Mouse (Mus musculus) megakaryocyte, embryonic 14.5 days (primary cell): ENCODE measurements around the gene Orai1. TPM values are rescaled to one million over a fixed set of nuclear protein-coding genes. Genes with fewer than 3 reads are reported as not detected.

ENCODE experiments used
- H3K27me3 ChIP-seq: replicated peaks from 2 replicates; pipeline ENCODE3; 2012; ENCODE audit warnings: inconsistent platforms
- H3K36me3 ChIP-seq: replicated peaks from 2 replicates; pipeline ENCODE3; 2012; ENCODE audit warnings: low read length, inconsistent platforms, mixed read lengths
- H3K4me1 ChIP-seq: 2 replicates; pipeline ENCODE4 v1.6.1; 2012; ENCODE audit warnings: inconsistent platforms
- H3K4me3 ChIP-seq: replicated peaks from 2 replicates; pipeline ENCODE3; 2012; ENCODE audit warnings: moderate library complexity, mild to moderate bottlenecking, inconsistent platforms
- H3K9me3 ChIP-seq: 2 replicates; pipeline ENCODE4 v1.6.1; 2012; ENCODE audit warnings: inconsistent platforms
- FLI1 ChIP-seq: IDR thresholded peaks from 2 replicates; pipeline ENCODE4 v1.6.1; 2012; ENCODE audit warnings: low read length, inconsistent platforms, mixed read lengths
- GATA1 ChIP-seq: IDR thresholded peaks from 3 replicates; pipeline ENCODE4 v1.6.1; 2012; ENCODE audit warnings: mixed read lengths, low read length, inconsistent platforms, borderline replicate concordance
- polyA plus RNA-seq: library from polyadenylated mRNA; stranded (reverse); fragments of >175 nt; gene quantifications from 2 replicates; pipeline ENCODE4 v1.2.3, GENCODE M21; 2012; ENCODE audit warnings: low replicate concordance; ENCODE audit not compliant: insufficient read depth

Gene Orai1
- polyA plus RNA-seq, 1 experiment = 111 TPM

DNA sequence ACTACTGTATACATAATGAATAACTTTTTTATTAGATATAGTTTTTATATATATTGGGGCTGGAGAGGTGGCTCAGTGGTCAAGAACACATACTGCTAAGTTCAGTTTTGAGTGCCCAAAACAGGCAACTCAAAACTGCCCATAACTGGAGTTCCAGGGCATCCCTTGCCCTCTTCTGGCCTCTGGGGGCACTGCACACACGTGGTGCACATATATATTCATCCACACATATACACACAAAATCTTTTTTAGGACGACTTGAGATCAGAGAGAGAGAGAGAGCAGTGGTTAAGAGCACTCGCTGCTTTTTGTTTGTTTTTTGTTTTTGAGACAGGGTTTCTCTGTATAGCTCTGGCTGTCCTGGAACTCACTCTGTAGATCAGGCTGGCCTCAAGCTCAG is 16.4 kb downstream of the Orai1 start:
- no peaks in the 10 kb centered on the region for H3K27me3 ChIP-seq
- H3K4me3 ChIP-seq = no peak overlapping the region
- no peak for TF ChIP-seq GATA1
- TF ChIP-seq FLI1 = no peak
- H3K36me3 ChIP-seq = peaks cover 71% of the 10 kb centered on the region
- H3K4me1 ChIP-seq = peaks cover 55% of the 10 kb centered on the region
- H3K9me3 ChIP-seq = no peaks in the 10 kb centered on the region

DNA sequence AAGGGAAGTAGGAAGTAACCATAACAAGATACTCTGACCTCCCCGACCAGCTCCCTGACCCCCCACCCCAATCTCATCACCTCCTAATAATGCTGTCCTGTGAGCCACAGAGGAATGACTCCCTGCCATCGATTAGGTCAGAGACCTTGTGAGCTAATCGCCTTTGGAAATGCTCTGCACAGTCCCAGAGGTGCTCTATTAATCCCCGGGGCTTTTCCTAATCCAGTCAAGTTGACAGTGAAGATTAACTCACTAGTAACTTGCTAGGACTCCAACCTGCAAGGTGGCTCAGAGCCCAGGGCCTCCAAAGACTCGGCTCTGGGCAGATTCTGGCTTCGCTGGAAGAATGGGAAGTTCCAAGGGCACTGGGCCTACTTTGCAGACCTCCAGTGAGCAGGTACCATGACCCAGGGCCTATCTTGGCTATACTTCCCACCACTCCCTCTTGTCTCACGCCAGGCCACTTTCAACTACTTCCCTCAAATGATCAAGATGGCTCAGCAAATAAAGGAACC is 18.8 kb downstream of the Orai1 start:
- no peaks in the 10 kb centered on the region for H3K27me3 ChIP-seq
- no peaks in the 10 kb centered on the region for H3K9me3 ChIP-seq
- peaks cover 48% of the 10 kb centered on the region for H3K36me3 ChIP-seq
- no peak for TF ChIP-seq FLI1
- TF ChIP-seq GATA1 = no peak
- no peak overlapping the region for H3K4me3 ChIP-seq
- peaks cover 59% of the 10 kb centered on the region for H3K4me1 ChIP-seq

DNA sequence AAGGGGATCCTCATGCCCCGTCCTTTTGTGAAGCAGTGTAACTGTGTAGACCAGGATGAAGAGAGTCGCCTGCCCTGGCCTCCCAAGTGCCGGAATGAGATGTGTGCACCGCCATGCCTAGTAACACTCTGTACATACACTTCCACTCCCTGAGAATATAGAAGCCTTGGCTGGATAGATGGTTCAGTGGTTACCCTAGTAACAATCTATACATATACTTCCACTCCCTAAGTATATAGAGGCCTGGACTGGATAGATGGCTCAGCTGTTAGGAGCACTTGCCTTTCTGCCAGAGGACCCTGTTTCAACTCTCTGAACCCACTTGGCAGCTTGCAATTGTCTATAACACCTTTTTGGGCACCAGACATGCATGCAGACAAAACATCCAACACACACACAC is 20.2 kb downstream of the Orai1 start:
- Histone ChIP-seq H3K4me3 (no peak overlapping the region), H3K36me3 (peaks cover 34% of the 10 kb centered on the region), H3K27me3 (no peaks in the 10 kb centered on the region), H3K9me3 (no peaks in the 10 kb centered on the region), H3K4me1 (peaks cover 59% of the 10 kb centered on the region)
- no peak for TF ChIP-seq FLI1
- TF ChIP-seq GATA1 = no peak

DNA sequence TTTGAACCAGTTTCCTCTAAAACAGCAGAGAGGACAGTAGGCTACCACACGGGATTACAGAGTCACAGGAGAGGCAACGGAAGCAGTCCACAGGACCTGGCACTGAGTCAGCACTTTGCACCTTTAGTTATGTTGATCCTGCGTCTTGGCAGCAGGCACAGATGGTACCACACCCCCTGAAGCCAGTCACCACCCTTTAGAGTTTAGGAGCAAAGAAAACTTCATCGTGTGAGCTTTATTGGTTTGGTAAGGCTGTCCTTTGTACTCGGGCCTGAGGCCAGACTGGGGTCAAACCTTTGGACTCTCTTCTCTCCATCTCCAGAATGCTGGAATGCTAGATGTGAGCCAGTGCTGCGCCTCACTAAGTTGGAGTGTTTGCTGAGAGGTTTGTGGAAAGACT is 20.7 kb downstream of the Orai1 start:
- H3K4me3 ChIP-seq = peak overlapping the region; percentile 42
- no peaks in the 10 kb centered on the region for H3K9me3 ChIP-seq
- H3K27me3 ChIP-seq = no peaks in the 10 kb centered on the region
- TF ChIP-seq GATA1 (no peak), FLI1 (no peak)
- peaks cover 64% of the 10 kb centered on the region for H3K4me1 ChIP-seq
- H3K36me3 ChIP-seq = peaks cover 29% of the 10 kb centered on the region

DNA sequence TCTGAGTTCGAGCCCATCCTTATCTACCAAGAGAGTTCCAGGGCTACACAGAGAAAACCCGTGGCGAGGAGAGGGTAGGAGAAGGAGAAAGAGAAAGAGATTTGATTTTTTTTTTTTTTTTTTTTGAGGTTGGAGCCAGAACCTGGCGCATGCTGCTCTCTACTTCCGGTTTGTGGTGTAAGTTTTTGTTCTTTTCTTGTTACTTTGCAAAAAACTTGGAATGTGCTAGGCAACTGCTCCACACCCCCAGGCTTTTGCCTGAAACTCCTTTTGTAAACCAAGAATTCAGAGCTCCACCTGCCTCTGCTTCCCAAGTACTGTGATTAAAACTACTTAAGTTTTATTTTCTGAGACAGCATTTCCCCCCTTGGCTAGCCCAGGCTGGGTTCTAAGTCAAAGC is 23.2 kb downstream of the Orai1 start:
- Histone ChIP-seq H3K4me1 (peaks cover 77% of the 10 kb centered on the region), H3K27me3 (no peaks in the 10 kb centered on the region), H3K9me3 (no peaks in the 10 kb centered on the region), H3K4me3 (no peak overlapping the region), H3K36me3 (peaks cover 7% of the 10 kb centered on the region)
- TF ChIP-seq GATA1 = no peak

DNA sequence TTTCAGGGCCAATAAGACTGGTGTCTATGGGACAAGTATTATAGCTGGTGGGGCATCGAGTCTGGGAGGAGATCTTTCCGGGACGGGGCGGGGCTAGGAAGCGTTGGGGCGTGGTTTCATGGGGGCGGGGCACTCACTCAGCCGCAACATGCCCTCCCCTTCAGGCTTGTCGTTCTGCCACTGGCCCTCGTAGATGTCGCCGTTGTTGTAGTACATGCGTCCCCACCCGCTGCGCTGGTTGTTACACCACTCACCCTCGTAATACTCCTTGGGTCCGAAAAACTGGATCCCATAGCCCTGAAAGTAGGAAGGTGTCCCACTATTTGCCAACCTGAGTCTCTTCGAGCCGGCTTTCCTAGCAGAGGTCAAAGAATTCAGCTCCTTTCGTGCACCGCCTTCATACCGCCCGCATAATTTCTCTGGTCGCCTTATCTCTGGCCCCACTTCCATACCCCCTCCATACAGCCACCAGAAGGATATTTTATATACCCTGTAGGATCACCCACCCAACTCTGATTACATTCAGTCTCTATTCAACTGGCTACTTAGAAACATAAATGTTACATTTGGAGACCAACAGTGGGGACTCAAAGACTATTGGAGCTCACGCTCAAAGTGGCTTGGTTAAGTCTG is 24.4 kb downstream of the Orai1 start:
- H3K27me3 ChIP-seq = no peaks in the 10 kb centered on the region
- no peaks in the 10 kb centered on the region for H3K9me3 ChIP-seq
- no peaks in the 10 kb centered on the region for H3K36me3 ChIP-seq
- TF ChIP-seq FLI1 (no peak), GATA1 (no peak)
- H3K4me3 ChIP-seq = peak overlapping the region; percentile 90
- H3K4me1 ChIP-seq = peaks cover 68% of the 10 kb centered on the region

DNA sequence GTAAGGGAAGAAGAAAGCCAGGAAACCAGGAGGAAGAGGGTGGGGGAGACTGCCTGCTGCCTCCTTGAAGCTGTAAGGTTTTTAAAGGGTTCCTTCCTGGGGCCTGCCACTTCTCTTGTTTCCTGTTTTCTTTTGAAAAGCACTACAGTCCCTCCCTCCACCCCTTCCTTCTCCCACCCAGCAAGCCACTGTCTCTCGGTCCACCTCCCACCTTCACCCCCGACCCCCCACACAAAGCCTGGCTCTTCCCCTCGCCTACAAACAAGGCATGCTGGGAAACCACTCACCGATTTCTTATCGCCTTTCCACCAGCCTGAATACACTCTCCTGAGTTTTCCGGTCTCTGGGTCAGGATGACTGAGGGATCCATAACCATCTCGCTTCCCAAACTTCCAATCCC is 25.9 kb downstream of the Orai1 start:
- no peaks in the 10 kb centered on the region for H3K27me3 ChIP-seq
- H3K9me3 ChIP-seq = no peaks in the 10 kb centered on the region
- H3K4me1 ChIP-seq = peaks cover 61% of the 10 kb centered on the region
- TF ChIP-seq FLI1 = no peak
- no peak for TF ChIP-seq GATA1
- H3K36me3 ChIP-seq = no peaks in the 10 kb centered on the region
- peak overlapping the region; percentile 83 for H3K4me3 ChIP-seq

DNA sequence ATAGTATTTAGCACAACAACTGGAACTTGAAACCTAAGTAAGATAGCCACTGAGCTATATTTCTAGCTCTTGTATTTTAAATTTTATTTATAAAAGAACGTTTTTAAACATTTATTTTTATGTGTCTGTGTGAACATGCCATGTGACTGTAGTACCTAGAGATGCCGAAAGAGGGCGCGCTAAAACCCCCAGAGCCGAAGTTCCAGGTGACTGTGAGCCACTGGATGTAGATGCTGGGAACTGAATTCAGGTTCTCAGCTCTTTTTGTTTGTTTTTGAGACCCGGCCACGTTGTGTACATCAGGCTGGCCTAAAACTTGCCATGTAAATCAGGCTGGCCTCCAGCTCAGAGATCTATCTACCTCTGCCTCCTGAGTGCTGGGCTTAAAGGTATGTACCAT is 29.0 kb downstream of the Orai1 start:
- Histone ChIP-seq H3K9me3 (no peaks in the 10 kb centered on the region), H3K4me1 (peaks cover 61% of the 10 kb centered on the region), H3K27me3 (no peaks in the 10 kb centered on the region), H3K36me3 (no peaks in the 10 kb centered on the region), H3K4me3 (no peak overlapping the region)
- no peak for TF ChIP-seq FLI1
- TF ChIP-seq GATA1 = no peak

DNA sequence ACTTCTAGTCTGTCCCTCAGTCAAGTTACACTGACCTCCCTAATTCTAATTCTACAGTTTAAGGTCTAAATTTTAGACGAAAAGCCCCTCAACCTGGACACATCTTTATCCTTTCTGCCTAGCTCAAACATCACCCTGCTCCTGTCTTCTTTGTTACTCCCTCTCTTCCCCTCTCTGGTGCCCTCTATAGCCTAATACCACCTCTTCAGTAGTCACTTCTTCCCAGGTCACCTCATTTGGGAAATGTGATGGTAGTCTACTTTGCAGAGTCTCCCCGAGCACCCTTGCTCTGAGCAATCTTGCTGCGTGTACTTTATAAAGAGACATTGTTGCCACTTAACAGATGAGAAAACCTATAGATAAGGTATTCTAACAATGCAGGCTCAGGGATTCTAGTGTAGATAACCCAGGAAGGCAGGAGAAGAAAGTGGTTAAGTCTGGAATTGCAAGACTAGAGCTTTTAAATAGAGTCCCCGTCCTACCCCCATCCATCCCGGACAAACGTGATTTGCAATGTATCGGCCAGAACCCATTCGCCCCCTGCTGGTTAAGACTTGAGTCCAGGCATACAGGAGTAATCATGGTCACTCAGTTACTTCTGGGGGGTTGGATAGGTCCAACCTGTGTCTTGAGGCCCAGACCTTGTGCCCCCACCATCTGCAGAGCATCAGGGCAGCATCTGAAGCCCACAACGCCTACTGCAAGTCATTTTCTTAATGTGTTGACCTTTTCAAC is 30.9 kb downstream of the Orai1 start:
- TF ChIP-seq FLI1 (no peak), GATA1 (no peak)
- Histone ChIP-seq H3K27me3 (no peaks in the 10 kb centered on the region), H3K4me3 (no peak overlapping the region), H3K9me3 (no peaks in the 10 kb centered on the region), H3K36me3 (no peaks in the 10 kb centered on the region), H3K4me1 (peaks cover 58% of the 10 kb centered on the region)

DNA sequence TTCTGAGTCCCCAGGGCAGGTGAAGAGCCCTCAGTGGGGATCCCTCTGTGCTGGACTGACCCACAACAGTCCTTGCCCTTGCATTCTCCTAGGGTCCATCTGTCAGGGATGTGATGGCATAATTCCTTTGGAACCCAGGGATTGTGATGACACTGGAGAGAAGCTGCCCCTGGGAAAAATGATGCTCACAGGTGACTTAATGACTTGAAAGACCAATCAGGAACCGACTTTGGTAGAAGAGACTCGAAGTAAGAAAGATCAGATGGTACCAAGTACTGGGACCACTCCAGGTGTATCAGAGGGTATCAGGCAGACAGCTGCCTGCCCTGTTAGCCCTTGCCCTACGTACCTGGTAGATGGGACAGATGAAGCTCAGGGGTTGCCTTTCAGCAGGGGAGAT is 32.0 kb downstream of the Orai1 start, which contains the start of gene Morn3:
Gene Morn3 (minus strand): TSS at position 101 of the 400 bp plus-strand sequence.
- Histone ChIP-seq H3K36me3 (no peaks in the 10 kb centered on the region), H3K4me1 (peaks cover 52% of the 10 kb centered on the region), H3K27me3 (no peaks in the 10 kb centered on the region), H3K9me3 (peaks cover 3% of the 10 kb centered on the region), H3K4me3 (no peak within 1 kb of the TSS)
- TF ChIP-seq FLI1 (no peak), GATA1 (no peak)
